Mouse (Mus musculus): ENCODE data around the gene Gm960. TPM values are rescaled to one million over a fixed set of nuclear protein-coding genes. Genes with fewer than 3 reads are reported as not detected.
"Not testable (repeated sequence)": the region's sequence is repeated elsewhere in the genome, so short reads cannot be mapped to it uniquely, and the experiment has no call there.

Gene Gm960
- polyA plus RNA-seq, 1 experiment from 2014 or later: 2.8 TPM

- no peak for DNase-seq (ENCODE audit: low spot score)
Measured at GRCm38 (mm10) chr19:4593792-4594522, 104.5 kb downstream of the Gm960 start.

- peak; percentile 54 for DNase-seq (ENCODE audit: low spot score)
Measured at GRCm38 (mm10) chr19:4590025-4590424, 108.4 kb downstream of the Gm960 start.

GRCm38 (mm10) chr19:4589081-4589480, 109.4 kb downstream of the Gm960 start:
- DNase-seq (ENCODE audit: low spot score): no peak

- no peak for DNase-seq (ENCODE audit: low spot score)
Measured at GRCm38 (mm10) chr19:4588430-4588829, 110.0 kb downstream of the Gm960 start.

- DNase-seq (ENCODE audit: low spot score): no peak
Measured at GRCm38 (mm10) chr19:4587426-4587825, 111.0 kb downstream of the Gm960 start.

DNA sequence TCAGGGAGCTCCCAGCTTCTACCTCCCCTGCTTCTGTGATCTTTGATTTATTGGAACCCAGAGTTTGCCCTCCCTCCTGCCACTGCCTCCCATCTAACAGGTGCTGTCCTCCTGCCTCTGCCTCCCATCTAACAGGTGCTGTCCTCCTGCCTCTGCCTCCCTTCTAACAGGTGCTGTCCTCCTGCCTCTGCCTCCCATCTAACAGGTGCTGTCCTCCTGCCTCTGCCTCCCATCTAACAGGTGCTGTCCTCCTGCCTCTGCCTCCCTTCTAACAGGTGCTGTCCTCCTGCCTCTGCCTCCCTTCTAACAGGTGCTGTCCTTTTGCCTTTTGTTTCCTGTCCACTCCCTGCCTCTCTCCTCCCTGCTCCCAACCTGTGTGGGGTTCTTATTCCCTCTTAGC, 111.7 kb downstream of the Gm960 start:
- not testable (repeated sequence) for DNase-seq (ENCODE audit: low spot score)

- no peak for DNase-seq (ENCODE audit: low spot score)
Measured at GRCm38 (mm10) chr19:4583856-4584255, 114.6 kb downstream of the Gm960 start.

GRCm38 (mm10) chr19:4579296-4579695, 119.2 kb downstream of the Gm960 start:
- DNase-seq (ENCODE audit: low spot score): no peak

DNA sequence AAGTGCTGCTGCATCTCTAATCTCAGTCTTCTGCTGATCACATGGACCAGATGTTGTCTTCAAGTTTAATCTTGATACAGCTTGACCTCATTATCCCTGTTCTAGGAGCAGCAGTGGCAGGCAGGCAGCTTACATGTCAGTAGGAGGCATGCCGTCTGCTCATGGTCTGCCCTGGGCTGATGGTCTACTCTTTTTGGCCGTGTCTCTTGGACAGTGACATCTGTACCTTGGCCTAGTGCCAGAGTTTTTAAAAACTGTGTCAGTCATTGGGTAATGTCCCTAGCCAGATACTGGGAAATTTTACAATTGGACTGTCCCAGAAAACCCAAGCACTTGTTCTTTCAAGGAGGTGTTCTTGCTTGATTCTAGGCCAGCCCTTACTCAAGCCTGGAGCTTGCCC, 119.7 kb downstream of the Gm960 start:
- DNase-seq (ENCODE audit: low spot score): no peak

Small RNA genes lying within 50 kb of the gene (microRNA-seq; reads per million reads assigned to microRNA genes)
- gene Mir6986 (ENCODE audit: borderline number of aligned reads): not detected

Other genes with a start within 250 kb of the Gm960 start
- gene Syt12, start 221.2 kb downstream of the Gm960 start, polyA plus RNA-seq (2015; fragmentation: Nextera tagmentation; extraction: Ambion mirVana): 0.82 and 1.5 TPM in 2 replicates
- gene 2010003K11Rik, start 200.1 kb downstream of the Gm960 start, polyA plus RNA-seq (2015; fragmentation: Nextera tagmentation; extraction: Ambion mirVana): not detected in 2 replicates
- 5.2 and 5.3 TPM in 2 replicates for gene Pcx, start 188.2 kb downstream of the Gm960 start, polyA plus RNA-seq (2015; fragmentation: Nextera tagmentation; extraction: Ambion mirVana)
- gene Lrfn4, start 83.0 kb downstream of the Gm960 start, polyA plus RNA-seq (2015; fragmentation: Nextera tagmentation; extraction: Ambion mirVana): 1.4 and 1.8 TPM in 2 replicates
- gene Rce1, start 73.0 kb downstream of the Gm960 start, polyA plus RNA-seq (2015; fragmentation: Nextera tagmentation; extraction: Ambion mirVana): 51.0 and 51.9 TPM in 2 replicates
- 0.09 and 0.13 TPM in 2 replicates for gene Sptbn2, start 12.5 kb upstream of the Gm960 start, polyA plus RNA-seq (2015; fragmentation: Nextera tagmentation; extraction: Ambion mirVana)
- 39.1 and 49.0 TPM in 2 replicates for gene Rbm4b, start 57.8 kb upstream of the Gm960 start, polyA plus RNA-seq (2015; fragmentation: Nextera tagmentation; extraction: Ambion mirVana)
- 62.0 and 72.5 TPM in 2 replicates for gene Rbm4, start 95.2 kb upstream of the Gm960 start, polyA plus RNA-seq (2015; fragmentation: Nextera tagmentation; extraction: Ambion mirVana)
- gene Gm21992, start 112.9 kb upstream of the Gm960 start, polyA plus RNA-seq (2015; fragmentation: Nextera tagmentation; extraction: Ambion mirVana): 35.6 and 36.7 TPM in 2 replicates
- gene Rbm14, start 113.0 kb upstream of the Gm960 start, polyA plus RNA-seq (2015; fragmentation: Nextera tagmentation; extraction: Ambion mirVana): 51.4 and 67.4 TPM in 2 replicates
- gene Ccs, start 140.7 kb upstream of the Gm960 start, polyA plus RNA-seq (2015; fragmentation: Nextera tagmentation; extraction: Ambion mirVana): 41.1 and 43.4 TPM in 2 replicates
- 0.13 TPM in 1 of 2 replicates, not detected in the other for gene Ccdc87, start 140.7 kb upstream of the Gm960 start, polyA plus RNA-seq (2015; fragmentation: Nextera tagmentation; extraction: Ambion mirVana)
- 11.3 and 12.4 TPM in 2 replicates for gene Ctsf, start 156.5 kb upstream of the Gm960 start, polyA plus RNA-seq (2015; fragmentation: Nextera tagmentation; extraction: Ambion mirVana)
- gene Actn3, start 179.2 kb upstream of the Gm960 start, polyA plus RNA-seq (2015; fragmentation: Nextera tagmentation; extraction: Ambion mirVana): 21.4 and 26.6 TPM in 2 replicates
- gene Zdhhc24, start 180.0 kb upstream of the Gm960 start, polyA plus RNA-seq (2015; fragmentation: Nextera tagmentation; extraction: Ambion mirVana): 10.2 and 12.6 TPM in 2 replicates
- gene Bbs1, start 208.0 kb upstream of the Gm960 start, polyA plus RNA-seq (2015; fragmentation: Nextera tagmentation; extraction: Ambion mirVana): 1.4 and 2.2 TPM in 2 replicates
- 101 and 102 TPM in 2 replicates for gene Dpp3, start 229.6 kb upstream of the Gm960 start, polyA plus RNA-seq (2015; fragmentation: Nextera tagmentation; extraction: Ambion mirVana)
- gene Peli3, start 244.5 kb upstream of the Gm960 start, polyA plus RNA-seq (2015; fragmentation: Nextera tagmentation; extraction: Ambion mirVana): 0.47 and 0.81 TPM in 2 replicates

Measured in thymus, postnatal 0 days (tissue).